Mouse (Mus musculus): ENCODE measurements at regions not wholly inside any gene's neighbourhood (a gene's known extent, or its start where the extent isn't known, plus 50 kb on each side); places are given as distances from the start of the nearest gene placed in this dataset.

DNA sequence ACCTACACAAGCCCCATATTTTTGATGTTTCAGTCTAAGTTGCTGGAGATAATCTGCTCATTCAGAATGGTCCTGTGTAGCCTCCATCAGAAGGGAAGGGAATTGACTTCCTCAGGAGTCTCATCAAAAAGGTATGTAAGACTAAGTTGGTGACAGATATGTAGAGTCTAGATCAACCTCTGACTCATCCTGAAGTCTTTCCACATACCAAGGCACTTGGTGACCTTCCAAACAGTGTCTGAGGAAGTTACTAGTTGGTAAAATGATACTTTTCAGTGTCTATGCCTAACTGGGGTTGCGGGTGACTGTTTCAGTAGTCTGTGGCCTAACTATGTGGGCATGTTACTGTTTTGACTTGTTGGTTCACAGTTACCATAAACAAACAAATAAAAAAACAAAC is 133.0 kb upstream of the Plcb4 start:
- no peak for TF ChIP-seq CTCF (IDR thresholded peaks at IDR 0.05; ENCODE audit: extremely low read depth, insufficient read length, insufficient replicate concordance, low read depth, low read length)
- TF ChIP-seq POLR2A (IDR thresholded peaks at IDR 0.05; ENCODE audit: low read depth, low read length) = no peak

All from small intestine, adult 2 months (tissue).